Mouse (Mus musculus) kidney, embryonic 14.5 days (tissue): ENCODE measurements around the gene Obscn. TPM values are rescaled to one million over a fixed set of nuclear protein-coding genes. Genes with fewer than 3 reads are reported as not detected.

Experiments
- ATAC-seq: fragments of 200-750 bp; cut with Nextera tagmentation; 2 replicates; pipeline ENCODE4 v1.8.0; 2017; ENCODE audit warnings: moderate number of reproducible peaks, mild to moderate bottlenecking, moderate TSS enrichment, moderate library complexity; ENCODE audit not compliant: low FRiP score, low TSS enrichment
- H3K27ac ChIP-seq: fragments of 300-500 bp; sonication (generic); 2 replicates; pipeline ENCODE4 v1.5.1; 2014; ENCODE audit warnings: low read depth, mild to moderate bottlenecking, low read length, moderate library complexity, mixed read lengths
- H3K27me3 ChIP-seq: fragments of 300-500 bp; sonication (generic); 2 replicates; pipeline ENCODE4 v1.6.1; 2014; ENCODE audit warnings: mild to moderate bottlenecking, low read length; ENCODE audit not compliant: control insufficient read depth, insufficient read depth
- H3K36me3 ChIP-seq: fragments of 300-500 bp; sonication (generic); 2 replicates; pipeline ENCODE4 v1.6.1; 2014; ENCODE audit warnings: low read length, mixed read lengths; ENCODE audit not compliant: control insufficient read depth, insufficient read depth
- H3K4me1 ChIP-seq: fragments of 300-500 bp; sonication (generic); 2 replicates; pipeline ENCODE4 v1.6.1; 2014; ENCODE audit warnings: low read length, mixed read lengths; ENCODE audit not compliant: control insufficient read depth, insufficient read depth
- H3K4me2 ChIP-seq: fragments of 300-500 bp; sonication (generic); replicated peaks from 2 replicates; pipeline ENCODE4 v1.6.1; 2014; ENCODE audit warnings: low read depth, mild to moderate bottlenecking, low read length
- H3K4me3 ChIP-seq: fragments of 300-500 bp; sonication (generic); 2 replicates; pipeline ENCODE4 v1.5.1; 2014; ENCODE audit warnings: mild to moderate bottlenecking, low read length
- H3K9ac ChIP-seq: fragments of 300-500 bp; sonication (generic); 2 replicates; pipeline ENCODE4 v1.6.1; 2014; ENCODE audit warnings: low read depth, mild to moderate bottlenecking, low read length, moderate library complexity
- H3K9me3 ChIP-seq: fragments of 300-500 bp; sonication (generic); 2 replicates; pipeline ENCODE4 v1.6.1; 2016; ENCODE audit warnings: low read length; ENCODE audit not compliant: control insufficient read depth
- WGBS: fragments of 180-500 bp; shearing (Covaris S2); extraction: QIAGEN DNeasy Blood & Tissue Kit; methylation state at CpG from one replicate; pipeline ENCODE4 v1.1.7; 2014; 5-methylcytosine and 5-hydroxymethylcytosine counted together
- polyA plus RNA-seq: library from polyadenylated mRNA; unstranded; fragments of >200 nt; fragmentation: Nextera tagmentation; extraction: Ambion mirVana; gene quantifications from 2 replicates; pipeline ENCODE4 v1.2.1, GENCODE M21; 2014

Obscn gene
- polyA plus RNA-seq: 0.33 and 0.51 TPM in 2 replicates

- peaks cover 54% of the 10 kb centered on the region for H3K27me3 ChIP-seq
- ATAC-seq: no peak
These were observed at the start of gene Obscn for GRCm38 (mm10) chr11:59135904-59136452. Gene Obscn (minus strand): TSS chr11:59136402.

GRCm38 (mm10) chr11:59185490-59185889, 49.3 kb upstream of the Obscn start:
- ATAC-seq: no peak
- Histone ChIP-seq H3K27ac (no peak overlapping the region), H3K4me2 (no peak overlapping the region), H3K9me3 (no peaks in the 10 kb centered on the region), H3K4me3 (no peak overlapping the region), H3K36me3 (peaks cover 22% of the 10 kb centered on the region), H3K4me1 (peaks cover 7% of the 10 kb centered on the region; the same call in 1 of the 2 replicates), H3K9ac (no peak overlapping the region), H3K27me3 (no peaks in the 10 kb centered on the region)
- WGBS: 89% methylated on average over 5 of the region's 5 CpGs

More at GRCm38 (mm10) chr11:59135904-59136452, at the start of gene Obscn:
- Histone ChIP-seq H3K36me3 (no peaks in the 10 kb centered on the region), H3K27ac (no peak within 1 kb of the TSS), H3K4me3 (peak within 1 kb of the TSS; percentile 22), H3K4me1 (peaks cover 9% of the 10 kb centered on the region), H3K4me2 (peak within 1 kb of the TSS; percentile 44), H3K9ac (no peak within 1 kb of the TSS; the same call in 1 of the 2 replicates), H3K9me3 (no peaks in the 10 kb centered on the region)
- WGBS: 19% methylated on average over 44 of the region's 44 CpGs

- H3K4me3 ChIP-seq: no peak overlapping the region
- H3K9ac ChIP-seq: no peak overlapping the region
- H3K4me1 ChIP-seq: 0 out of 2 replicates have a peak, but pooled peaks cover 5% of the 10 kb centered on the region
- no peak for ATAC-seq
- no peaks in the 10 kb centered on the region for H3K9me3 ChIP-seq
- no peak overlapping the region for H3K27ac ChIP-seq
- peaks cover 9% of the 10 kb centered on the region for H3K27me3 ChIP-seq
- H3K4me2 ChIP-seq: no peak overlapping the region
- peaks cover 22% of the 10 kb centered on the region for H3K36me3 ChIP-seq
- 46% methylated on average over 3 of the region's 3 CpGs for WGBS
These were observed 47.6 kb upstream of the Obscn start for GRCm38 (mm10) chr11:59183821-59184220.

GRCm38 (mm10) chr11:59182864-59183331, 46.7 kb upstream of the Obscn start, which contains the start of gene Gjc2:
Gene Gjc2 (minus strand): TSS chr11:59183213.
- H3K36me3 ChIP-seq: peaks cover 22% of the 10 kb centered on the region
- H3K27ac ChIP-seq: no peak within 1 kb of the TSS; the same call in 1 of the 2 replicates
- no peaks in the 10 kb centered on the region for H3K9me3 ChIP-seq
- no peak within 1 kb of the TSS for H3K4me2 ChIP-seq
- no peak for ATAC-seq
- H3K27me3 ChIP-seq: peaks cover 18% of the 10 kb centered on the region
- H3K9ac ChIP-seq: 0 out of 2 replicates have a peak within 1 kb of the TSS, but pooled peaks have one; percentile 12
- WGBS: 54% methylated on average over 3 of the region's 3 CpGs
- no peak within 1 kb of the TSS for H3K4me3 ChIP-seq
- H3K4me1 ChIP-seq: 0 out of 2 replicates have a peak, but pooled peaks cover 5% of the 10 kb centered on the region

GRCm38 (mm10) chr11:59176921-59177320, 40.7 kb upstream of the Obscn start:
- ATAC-seq: no peak
- no peak overlapping the region for H3K27ac ChIP-seq
- peak overlapping the region; percentile 36 for H3K4me2 ChIP-seq
- no peak overlapping the region for H3K9ac ChIP-seq
- 0 out of 2 replicates have a peak, but pooled peaks cover 3% of the 10 kb centered on the region for H3K4me1 ChIP-seq
- H3K27me3 ChIP-seq: peaks cover 51% of the 10 kb centered on the region
- 5% methylated on average over 34 of the region's 34 CpGs for WGBS
- H3K4me3 ChIP-seq: peak overlapping the region; percentile 27
- H3K36me3 ChIP-seq: no peaks in the 10 kb centered on the region
- no peaks in the 10 kb centered on the region for H3K9me3 ChIP-seq

GRCm38 (mm10) chr11:59176475-59176874, 40.3 kb upstream of the Obscn start:
- H3K9ac ChIP-seq: no peak overlapping the region
- H3K36me3 ChIP-seq: no peaks in the 10 kb centered on the region
- H3K4me1 ChIP-seq: 0 out of 2 replicates have a peak, but pooled peaks cover 3% of the 10 kb centered on the region
- peak overlapping the region; percentile 27 for H3K4me3 ChIP-seq
- peaks cover 51% of the 10 kb centered on the region for H3K27me3 ChIP-seq
- ATAC-seq: no peak
- WGBS: 2% methylated on average over 48 of the region's 48 CpGs
- no peaks in the 10 kb centered on the region for H3K9me3 ChIP-seq
- no peak overlapping the region for H3K27ac ChIP-seq
- peak overlapping the region; percentile 36 for H3K4me2 ChIP-seq

- 53% methylated on average over 6 of the region's 6 CpGs for WGBS
- ATAC-seq: no peak
- H3K9me3 ChIP-seq: no peaks in the 10 kb centered on the region
- no peak overlapping the region for H3K27ac ChIP-seq
- H3K36me3 ChIP-seq: no peaks in the 10 kb centered on the region
- peaks cover 47% of the 10 kb centered on the region for H3K27me3 ChIP-seq
- H3K4me1 ChIP-seq: 0 out of 2 replicates have a peak, but pooled peaks cover 3% of the 10 kb centered on the region
- H3K4me3 ChIP-seq: no peak overlapping the region
- no peak overlapping the region for H3K4me2 ChIP-seq
- H3K9ac ChIP-seq: no peak overlapping the region
These were observed 38.1 kb upstream of the Obscn start for GRCm38 (mm10) chr11:59174189-59174838.

- Histone ChIP-seq H3K4me2 (no peak overlapping the region), H3K27ac (no peak overlapping the region), H3K36me3 (no peaks in the 10 kb centered on the region), H3K9me3 (no peaks in the 10 kb centered on the region), H3K4me3 (no peak overlapping the region), H3K9ac (no peak overlapping the region), H3K27me3 (peaks cover 10% of the 10 kb centered on the region), H3K4me1 (no peaks in the 10 kb centered on the region)
- WGBS: 72% methylated on average over 4 of the region's 4 CpGs
- no peak for ATAC-seq
These were observed 34.3 kb upstream of the Obscn start for GRCm38 (mm10) chr11:59170549-59170948.

- peaks cover 2% of the 10 kb centered on the region for H3K27me3 ChIP-seq
- H3K27ac ChIP-seq: no peak overlapping the region
- H3K9me3 ChIP-seq: no peaks in the 10 kb centered on the region
- no peaks in the 10 kb centered on the region for H3K4me1 ChIP-seq
- no peaks in the 10 kb centered on the region for H3K36me3 ChIP-seq
- H3K4me2 ChIP-seq: no peak overlapping the region
- WGBS: 47% methylated on average over 3 of the region's 3 CpGs
- no peak overlapping the region for H3K4me3 ChIP-seq
- no peak for ATAC-seq
- 0 out of 2 replicates have a peak overlapping the region, but pooled peaks have one; percentile 4 for H3K9ac ChIP-seq
These were observed 33.6 kb upstream of the Obscn start for GRCm38 (mm10) chr11:59169807-59170206.
